Mouse (Mus musculus) kidney, postnatal 10 days (tissue): ENCODE data around the gene Skida1.
"Not testable (repeated sequence)": the region's sequence is repeated elsewhere in the genome, so short reads cannot be mapped to it uniquely, and the experiment has no call there.

Experiments used
- DNase-seq: peaks from one replicate; pipeline ENCODE4 v3.0.0; 2021; ENCODE audit warnings: mixed read lengths

Gene Skida1

GRCm38 (mm10) chr2:18048453-18049075, at the start of gene Skida1:
Skida1 (minus strand) TSS chr2:18049051.
- peak; percentile 54 for DNase-seq

GRCm38 (mm10) chr2:18095804-18096203, 47.0 kb upstream of the Skida1 start:
- DNase-seq: no peak

- DNase-seq: no peak
Observed at GRCm38 (mm10) chr2:18094319-18094718, 45.5 kb upstream of the Skida1 start.

- no peak for DNase-seq
Observed at GRCm38 (mm10) chr2:18093858-18094257, 45.0 kb upstream of the Skida1 start.

- DNase-seq: not testable (repeated sequence)
Observed at GRCm38 (mm10) chr2:18087695-18088094, 38.8 kb upstream of the Skida1 start.

- DNase-seq: no peak
Observed at GRCm38 (mm10) chr2:18080182-18080860, 31.5 kb upstream of the Skida1 start.

- no peak for DNase-seq
Observed at GRCm38 (mm10) chr2:18071947-18072346, 23.1 kb upstream of the Skida1 start.

GRCm38 (mm10) chr2:18068071-18068796, 19.4 kb upstream of the Skida1 start:
- peak; percentile 54 for DNase-seq

GRCm38 (mm10) chr2:18066436-18066835, 17.6 kb upstream of the Skida1 start:
- DNase-seq: no peak

- DNase-seq: no peak
Observed at GRCm38 (mm10) chr2:18065708-18066030, 16.8 kb upstream of the Skida1 start.

- DNase-seq: peak; percentile 91
Observed at GRCm38 (mm10) chr2:18064941-18065707, 16.3 kb upstream of the Skida1 start.

GRCm38 (mm10) chr2:18064356-18064858, 15.6 kb upstream of the Skida1 start:
- peak; percentile 95 for DNase-seq

- DNase-seq: no peak
Observed at GRCm38 (mm10) chr2:18063763-18064251, 15.0 kb upstream of the Skida1 start.

GRCm38 (mm10) chr2:18060396-18060795, 11.5 kb upstream of the Skida1 start:
- DNase-seq: no peak

- DNase-seq: no peak
Observed at GRCm38 (mm10) chr2:18059891-18060290, 11.0 kb upstream of the Skida1 start.

GRCm38 (mm10) chr2:18059063-18059462, 10.2 kb upstream of the Skida1 start:
- no peak for DNase-seq

GRCm38 (mm10) chr2:18058146-18058708, 9.4 kb upstream of the Skida1 start:
- no peak for DNase-seq

GRCm38 (mm10) chr2:18057336-18058145, 8.7 kb upstream of the Skida1 start:
- peak; percentile 74 for DNase-seq

GRCm38 (mm10) chr2:18056786-18057255, 8.0 kb upstream of the Skida1 start:
- peak; percentile 96 for DNase-seq

- peak; percentile 98 for DNase-seq
Observed at GRCm38 (mm10) chr2:18055929-18056785, 7.3 kb upstream of the Skida1 start.
